Mouse (Mus musculus): ENCODE measurements around the gene Golm1.

DNA sequence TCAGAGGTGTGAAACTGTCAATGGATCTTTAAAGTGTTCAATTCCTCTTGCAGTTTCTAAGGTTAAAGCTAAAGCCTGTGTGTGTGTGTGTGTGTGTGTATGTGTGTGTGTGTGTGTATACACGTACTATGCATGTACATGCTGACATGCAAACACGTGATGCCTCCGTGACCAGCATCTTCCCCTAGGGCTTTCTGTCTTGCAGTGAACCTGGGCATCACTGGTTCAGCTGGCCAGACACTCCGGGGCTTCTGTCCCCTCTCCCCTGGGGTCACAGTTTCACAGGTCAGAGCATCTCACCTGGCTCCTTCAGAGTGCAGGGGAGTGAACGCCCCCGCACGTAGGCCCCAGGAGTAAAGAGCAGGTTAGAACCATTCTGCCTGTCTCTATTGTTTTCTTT, 2.0 kb downstream of the Golm1 start:
- TF ChIP-seq CTCF (IDR thresholded peaks at IDR 0.05; ENCODE audit: low read depth, low read length) (no peak), POLR2A (IDR thresholded peaks at IDR 0.05; ENCODE audit: extremely low read depth, insufficient read depth, low read length) (no peak)
